Mouse (Mus musculus) right cerebral cortex, postnatal 10 days (tissue): Measurements from ENCODE around the gene Igf2bp2.

Source experiments
- DNase-seq, 2 experiments: peaks; one replicate each; pipeline ENCODE4 v3.0.0; 2021; ENCODE audit warnings: low spot score in 2 of 2

The Igf2bp2 gene

GRCm38 (mm10) chr16:22039978-22040377, 123.1 kb downstream of the Igf2bp2 start:
- no peak for DNase-seq

GRCm38 (mm10) chr16:22038554-22038953, 124.5 kb downstream of the Igf2bp2 start:
- no peak for DNase-seq

- no peak for DNase-seq
Measured at GRCm38 (mm10) chr16:22027474-22027873, 135.6 kb downstream of the Igf2bp2 start.

- no peak for DNase-seq
Measured at GRCm38 (mm10) chr16:22022122-22022521, 141.0 kb downstream of the Igf2bp2 start.

GRCm38 (mm10) chr16:22015569-22015968, 147.5 kb downstream of the Igf2bp2 start:
- DNase-seq: no peak

- no peak for DNase-seq
Measured at GRCm38 (mm10) chr16:22009596-22009995, 153.5 kb downstream of the Igf2bp2 start.

- peak; percentile 100 for DNase-seq
Measured at GRCm38 (mm10) chr16:22009099-22009584, 154.0 kb downstream of the Igf2bp2 start, which contains the start of gene Senp2. Senp2 (plus strand) TSS chr16:22009484.
